Mouse (Mus musculus) heart, embryonic 10.5 days (tissue): ENCODE data around the gene Ttc33. TPM values are rescaled to one million over a fixed set of nuclear protein-coding genes. Genes with fewer than 3 reads are reported as not detected.
"Not testable (repeated sequence)": the region's sequence is repeated elsewhere in the genome, so short reads cannot be mapped to it uniquely, and the experiment has no call there.

Source experiments
- DNase-seq: peaks from one replicate; pipeline ENCODE4 v3.0.0-alpha.2; 2017; ENCODE audit warnings: low spot score
- H3K27ac ChIP-seq: fragments of 300-500 bp; sonication (generic); 2 replicates; pipeline ENCODE4 v1.5.1; 2016; ENCODE audit warnings: mild to moderate bottlenecking
- H3K27me3 ChIP-seq: fragments of 300-500 bp; sonication (generic); 2 replicates; pipeline ENCODE4 v1.6.1; 2016; ENCODE audit warnings: mild to moderate bottlenecking; ENCODE audit not compliant: poor library complexity, insufficient read depth, severe bottlenecking
- H3K36me3 ChIP-seq: fragments of 300-500 bp; sonication (generic); 2 replicates; pipeline ENCODE4 v1.6.1; 2016; ENCODE audit warnings: mild to moderate bottlenecking, moderate library complexity
- H3K4me1 ChIP-seq: fragments of 300-500 bp; sonication (generic); 2 replicates; pipeline ENCODE4 v1.6.1; 2016; ENCODE audit warnings: mild to moderate bottlenecking
- H3K4me3 ChIP-seq: fragments of 300-500 bp; sonication (generic); 2 replicates; pipeline ENCODE4 v1.5.1; 2016; ENCODE audit warnings: mild to moderate bottlenecking, moderate library complexity
- H3K9me3 ChIP-seq: fragments of 300-500 bp; sonication (generic); 2 replicates; pipeline ENCODE4 v1.6.1; 2016; ENCODE audit warnings: mild to moderate bottlenecking, moderate library complexity
- WGBS: fragments of 180-500 bp; shearing (Covaris S2); methylation state at CpG from one replicate; pipeline ENCODE4 v1.1.7; 2016; 5-methylcytosine and 5-hydroxymethylcytosine counted together
- polyA plus RNA-seq: library from polyadenylated mRNA; unstranded; fragments of >200 nt; fragmentation: Nextera tagmentation; extraction: Ambion mirVana; gene quantifications from 2 replicates; pipeline ENCODE4 v1.2.1, GENCODE M21; 2016

Gene Ttc33
- polyA plus RNA-seq, 1 experiment from 2014 or later: 34.0 TPM

DNA sequence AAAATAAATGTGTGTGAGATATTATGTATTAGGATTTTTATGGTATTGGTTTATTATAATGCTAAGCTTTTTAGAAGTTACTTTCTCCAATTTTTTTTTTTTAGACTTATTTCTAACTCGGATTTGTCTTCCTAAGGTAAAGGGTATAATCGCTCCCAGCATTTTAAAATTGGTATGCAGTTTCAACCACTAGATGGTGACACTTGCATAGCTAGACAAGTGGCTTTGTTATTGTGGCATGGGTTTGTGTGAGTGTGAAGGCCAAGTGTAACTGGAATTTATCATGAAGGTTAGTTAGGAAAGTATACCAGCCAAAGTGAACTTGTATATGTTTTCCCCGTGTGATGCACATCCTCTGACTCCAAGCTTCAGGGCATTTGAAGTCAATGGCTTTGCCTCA, 8.5 kb downstream of the Ttc33 start:
- H3K36me3 ChIP-seq: peaks cover 22% of the 10 kb centered on the region; the same call in 1 of the 2 replicates
- no peaks in the 10 kb centered on the region for H3K27me3 ChIP-seq
- H3K9me3 ChIP-seq: no peaks in the 10 kb centered on the region
- H3K27ac ChIP-seq: no peak overlapping the region
- H3K4me1 ChIP-seq: peaks cover 29% of the 10 kb centered on the region
- 79% methylated on average over 3 of the region's 3 CpGs for WGBS
- DNase-seq: no peak
- no peak overlapping the region for H3K4me3 ChIP-seq

DNA sequence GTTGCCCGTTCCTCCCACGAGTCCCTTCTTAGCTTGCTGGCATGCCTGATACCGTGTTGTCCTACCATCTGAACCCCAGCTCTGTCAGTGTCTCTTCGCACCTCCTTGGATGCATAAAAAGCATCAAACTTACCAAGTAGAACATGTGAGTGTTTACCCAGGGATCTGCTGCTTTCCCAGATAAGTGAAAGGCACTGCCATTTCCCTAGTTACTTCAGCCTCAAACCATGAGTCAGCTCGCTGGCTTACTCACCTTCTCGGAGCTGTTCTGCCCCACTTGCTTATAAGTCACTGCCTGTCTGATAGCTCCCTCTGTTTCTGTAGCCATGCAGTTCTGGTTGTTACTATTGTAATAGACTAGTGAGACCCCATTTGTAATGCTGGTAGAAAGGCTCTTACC, 9.1 kb downstream of the Ttc33 start:
- WGBS: 74% methylated on average over 6 of the region's 6 CpGs
- no peak overlapping the region for H3K27ac ChIP-seq

DNA sequence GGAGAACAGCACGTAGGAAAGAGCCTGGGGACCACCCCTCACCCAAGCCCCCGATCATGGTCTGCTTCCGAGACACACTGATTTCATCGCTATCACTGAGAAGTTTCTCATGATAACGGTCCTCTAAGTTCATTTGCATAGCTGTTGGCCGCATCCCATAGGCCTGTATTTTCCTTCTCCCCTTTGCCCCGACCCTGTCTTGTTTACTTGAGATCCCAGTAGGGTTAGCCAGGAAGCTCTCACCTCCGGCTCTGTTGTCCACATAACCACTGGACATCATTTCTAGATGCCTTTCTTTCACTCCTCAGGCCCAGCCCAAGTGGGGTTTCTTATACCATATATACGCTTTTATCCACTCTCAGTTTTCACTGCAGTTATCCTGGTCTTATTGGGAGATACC, 9.6 kb downstream of the Ttc33 start:
- WGBS: 67% methylated on average over 9 of the region's 9 CpGs
- H3K27ac ChIP-seq: no peak overlapping the region
- H3K4me1 ChIP-seq: peaks cover 29% of the 10 kb centered on the region
- peaks cover 18% of the 10 kb centered on the region for H3K36me3 ChIP-seq
- no peak overlapping the region for H3K4me3 ChIP-seq
- no peak for DNase-seq
- H3K9me3 ChIP-seq: no peaks in the 10 kb centered on the region
- H3K27me3 ChIP-seq: no peaks in the 10 kb centered on the region

More for the DNA sequence above, 9.1 kb downstream of the Ttc33 start:
- Histone ChIP-seq H3K36me3 (peaks cover 21% of the 10 kb centered on the region; the same call in 1 of the 2 replicates), H3K4me3 (no peak overlapping the region), H3K9me3 (no peaks in the 10 kb centered on the region), H3K4me1 (peaks cover 29% of the 10 kb centered on the region), H3K27me3 (no peaks in the 10 kb centered on the region)
- no peak for DNase-seq

DNA sequence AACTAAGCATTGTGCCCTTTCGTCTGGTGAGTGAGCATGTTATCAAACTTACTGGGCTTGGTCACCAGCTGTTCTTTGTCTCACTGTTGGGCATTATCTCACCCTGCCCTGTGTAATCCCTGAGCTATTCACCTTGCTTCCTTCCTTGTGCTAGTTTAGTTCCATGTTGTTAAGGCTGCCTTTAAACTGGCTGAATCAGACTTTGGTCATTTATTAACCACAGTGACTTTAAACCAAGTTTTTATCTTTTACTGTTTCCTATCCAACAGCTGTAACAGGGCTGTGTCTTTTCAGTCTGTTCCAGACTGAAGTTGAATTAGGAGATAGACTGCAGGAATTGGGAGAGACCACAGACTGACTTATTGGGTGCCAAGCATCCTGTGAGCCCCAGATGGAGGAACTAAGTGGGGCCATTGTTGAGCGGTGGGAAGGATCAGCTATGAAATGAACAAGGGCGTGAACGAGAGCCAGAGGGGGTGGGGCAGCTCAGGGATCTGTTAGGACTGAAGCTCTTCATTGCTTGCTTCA, 10.7 kb downstream of the Ttc33 start:
- no peaks in the 10 kb centered on the region for H3K27me3 ChIP-seq
- H3K27ac ChIP-seq: no peak overlapping the region
- no peak for DNase-seq
- peaks cover 11% of the 10 kb centered on the region for H3K36me3 ChIP-seq
- peaks cover 29% of the 10 kb centered on the region for H3K4me1 ChIP-seq
- no peaks in the 10 kb centered on the region for H3K9me3 ChIP-seq
- WGBS: 35% methylated on average over 4 of the region's 4 CpGs
- H3K4me3 ChIP-seq: no peak overlapping the region

DNA sequence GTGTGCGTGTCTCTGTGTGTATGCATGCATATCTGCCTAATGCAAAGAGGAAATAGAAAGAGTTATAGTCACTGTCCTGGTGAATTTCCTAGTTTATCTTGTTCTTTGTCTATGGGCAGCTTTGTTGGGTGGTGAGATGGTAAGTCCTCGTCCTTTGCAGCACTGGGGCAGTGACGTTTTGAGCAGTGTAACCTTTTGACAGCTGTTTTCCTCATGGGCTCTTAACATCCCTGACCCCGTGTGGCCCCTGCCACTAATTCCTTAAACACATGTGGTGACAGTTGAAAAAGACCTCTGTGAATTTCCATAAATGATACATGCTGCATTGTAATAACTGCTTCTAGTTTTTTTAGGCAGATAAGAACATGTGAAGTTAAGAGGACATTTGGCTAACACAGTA, 11.4 kb downstream of the Ttc33 start:
- WGBS: 54% methylated on average over 4 of the region's 4 CpGs
- Histone ChIP-seq H3K4me3 (no peak overlapping the region), H3K27ac (no peak overlapping the region), H3K4me1 (peaks cover 29% of the 10 kb centered on the region), H3K9me3 (no peaks in the 10 kb centered on the region), H3K27me3 (no peaks in the 10 kb centered on the region), H3K36me3 (peaks cover 6% of the 10 kb centered on the region)
- DNase-seq: no peak

DNA sequence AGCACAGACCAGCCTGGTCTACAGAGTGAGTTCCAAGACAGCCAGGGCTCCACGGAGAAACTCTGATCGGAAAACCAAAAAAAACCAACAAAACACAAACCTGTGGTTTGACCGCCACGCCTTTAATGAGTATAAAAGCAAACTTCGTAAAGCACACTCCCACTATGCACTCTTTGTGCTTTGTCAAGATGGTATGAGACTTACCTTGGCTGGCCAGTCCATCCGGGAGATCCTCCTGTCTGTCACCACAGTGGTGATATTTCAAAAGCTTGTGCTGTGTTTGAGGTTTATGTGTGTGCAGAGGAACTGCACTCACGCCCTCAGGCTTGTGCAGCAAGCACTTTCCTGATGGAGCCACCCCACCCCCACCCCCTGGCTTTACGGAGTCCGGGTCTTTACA, 19.9 kb downstream of the Ttc33 start:
- no peak for DNase-seq
- 90% methylated on average over 9 of the region's 9 CpGs for WGBS

DNA sequence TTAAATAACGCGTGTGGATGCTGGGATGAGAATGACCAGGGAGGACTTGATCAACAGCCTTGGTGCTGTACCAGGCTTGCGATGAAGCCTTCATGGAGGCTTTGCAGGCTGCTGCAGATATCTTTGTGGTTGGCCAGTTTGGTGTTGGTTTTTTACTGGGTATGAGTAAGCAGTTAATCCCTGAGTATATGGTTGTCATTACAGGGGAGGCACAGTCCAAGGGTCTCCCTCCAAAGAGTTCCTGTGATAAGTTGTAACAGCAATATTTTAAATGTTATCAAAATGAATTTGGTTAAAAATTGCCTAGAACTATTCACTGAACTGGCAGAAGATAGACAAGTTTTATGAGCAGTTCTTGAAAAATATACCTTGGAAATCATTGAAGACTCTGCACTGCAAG, 23.8 kb downstream of the Ttc33 start:
- Histone ChIP-seq H3K9me3 (no peaks in the 10 kb centered on the region), H3K27me3 (no peaks in the 10 kb centered on the region), H3K36me3 (0 out of 2 replicates have a peak, but pooled peaks cover 2% of the 10 kb centered on the region), H3K4me1 (no peaks in the 10 kb centered on the region), H3K27ac (no peak overlapping the region), H3K4me3 (no peak overlapping the region)
- 94% methylated on average over 3 of the region's 3 CpGs for WGBS
- no peak for DNase-seq

More for the DNA sequence above, 19.9 kb downstream of the Ttc33 start:
- Histone ChIP-seq H3K4me1 (no peaks in the 10 kb centered on the region), H3K36me3 (peaks cover 6% of the 10 kb centered on the region; the same call in 1 of the 2 replicates), H3K27ac (no peak overlapping the region), H3K27me3 (no peaks in the 10 kb centered on the region), H3K9me3 (no peaks in the 10 kb centered on the region), H3K4me3 (no peak overlapping the region)

DNA sequence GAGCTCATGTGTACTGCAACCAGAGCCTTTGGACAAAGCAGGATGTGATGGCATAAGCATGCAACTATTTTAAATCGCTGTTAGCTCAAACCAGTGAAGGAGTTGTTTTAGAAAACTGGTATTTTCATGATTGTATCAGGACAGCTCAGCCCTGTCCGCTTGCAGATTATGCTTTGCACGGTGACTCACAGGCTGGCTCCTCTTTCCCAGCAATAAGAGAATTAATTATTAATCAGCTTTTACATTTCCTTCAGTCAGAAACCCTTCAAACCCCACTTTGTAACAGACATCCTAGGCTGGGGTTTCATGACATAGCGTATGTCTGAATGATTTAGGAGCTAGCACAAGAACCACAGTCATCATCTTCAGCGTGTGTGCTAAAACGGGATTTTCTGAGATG, 35.2 kb downstream of the Ttc33 start:
- DNase-seq: no peak
- Histone ChIP-seq H3K27ac (no peak overlapping the region), H3K27me3 (no peaks in the 10 kb centered on the region), H3K9me3 (no peaks in the 10 kb centered on the region), H3K4me3 (no peak overlapping the region), H3K4me1 (no peaks in the 10 kb centered on the region), H3K36me3 (0 out of 2 replicates have a peak, but pooled peaks cover 8% of the 10 kb centered on the region)
- 86% methylated on average over 6 of the region's 6 CpGs for WGBS

DNA sequence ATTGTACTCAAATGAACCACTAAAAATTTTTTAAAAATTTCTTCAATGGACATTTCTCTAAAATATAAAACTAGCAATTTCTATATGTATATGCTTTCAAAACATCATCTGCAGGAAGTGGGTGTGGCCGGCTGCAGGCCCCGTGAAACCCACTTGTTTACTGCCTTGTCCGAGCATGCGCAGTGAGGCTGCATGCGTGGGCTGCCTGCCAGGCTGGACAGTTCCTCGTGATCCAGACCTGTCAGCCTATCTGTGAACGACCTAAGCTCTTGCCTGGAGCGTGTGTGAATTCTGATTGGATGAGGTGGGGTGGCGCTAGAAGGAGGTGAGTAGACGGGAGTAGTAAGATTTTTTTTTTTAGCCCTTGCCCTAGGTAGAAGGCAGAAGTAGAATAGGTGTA, 45.4 kb downstream of the Ttc33 start:
- H3K9me3 ChIP-seq, H3K27ac ChIP-seq, H3K4me3 ChIP-seq, H3K27me3 ChIP-seq, H3K36me3 ChIP-seq, DNase-seq, H3K4me1 ChIP-seq: not testable (repeated sequence)
- 81% methylated on average over 10 of the region's 10 CpGs for WGBS

DNA sequence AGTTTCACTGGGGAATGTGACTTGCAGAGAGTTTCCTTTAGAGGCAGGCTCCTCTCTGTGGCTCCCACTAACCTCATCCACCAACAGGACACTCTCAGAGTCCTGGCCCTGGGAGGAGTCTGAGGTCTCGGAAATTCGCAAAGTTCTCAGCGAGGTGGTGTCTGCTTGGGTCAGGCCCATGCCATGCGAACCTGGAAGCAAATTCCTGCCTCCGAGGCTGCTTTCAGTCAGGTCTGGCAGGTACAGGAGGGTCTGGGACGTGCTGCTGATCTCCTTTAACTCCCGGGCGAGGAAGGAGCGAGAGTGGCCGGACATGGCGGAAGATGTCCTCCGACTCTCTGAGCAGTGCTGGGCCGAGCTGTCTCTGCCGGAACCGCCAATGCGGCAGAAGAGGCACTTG, 49.3 kb downstream of the Ttc33 start:
- H3K36me3 ChIP-seq: no peaks in the 10 kb centered on the region
- H3K9me3 ChIP-seq: no peaks in the 10 kb centered on the region
- H3K27ac ChIP-seq: no peak overlapping the region
- WGBS: 76% methylated on average over 16 of the region's 16 CpGs
- no peak for DNase-seq
- no peak overlapping the region for H3K4me3 ChIP-seq
- peaks cover 7% of the 10 kb centered on the region; the same call in 1 of the 2 replicates for H3K4me1 ChIP-seq
- no peaks in the 10 kb centered on the region for H3K27me3 ChIP-seq

DNA sequence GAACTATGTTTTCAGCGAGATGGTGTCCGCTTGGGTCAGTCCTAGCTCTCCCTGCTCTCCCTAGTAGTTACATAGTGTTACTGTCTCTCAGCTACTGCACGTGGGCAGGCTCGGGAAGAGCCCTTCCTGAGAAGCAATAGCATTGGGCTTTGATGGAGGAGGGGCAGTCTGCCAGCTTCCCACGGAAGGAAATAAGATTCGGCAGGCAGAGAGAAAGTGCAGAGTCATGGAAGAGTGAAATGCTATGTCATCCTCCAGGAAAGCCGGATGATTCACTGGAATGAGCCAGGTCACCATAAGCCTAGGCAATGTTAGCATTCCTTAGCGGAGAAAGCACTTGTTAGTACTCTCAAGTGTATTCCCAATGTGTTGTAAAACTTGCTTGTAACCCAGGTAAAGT, 50.2 kb downstream of the Ttc33 start:
- Histone ChIP-seq H3K27ac (no peak overlapping the region), H3K9me3 (no peaks in the 10 kb centered on the region), H3K4me3 (no peak overlapping the region; the same call in 1 of the 2 replicates), H3K27me3 (no peaks in the 10 kb centered on the region), H3K36me3 (no peaks in the 10 kb centered on the region), H3K4me1 (peaks cover 7% of the 10 kb centered on the region; the same call in 1 of the 2 replicates)
- no peak for DNase-seq
- WGBS: 35% methylated on average over 8 of the region's 8 CpGs

DNA sequence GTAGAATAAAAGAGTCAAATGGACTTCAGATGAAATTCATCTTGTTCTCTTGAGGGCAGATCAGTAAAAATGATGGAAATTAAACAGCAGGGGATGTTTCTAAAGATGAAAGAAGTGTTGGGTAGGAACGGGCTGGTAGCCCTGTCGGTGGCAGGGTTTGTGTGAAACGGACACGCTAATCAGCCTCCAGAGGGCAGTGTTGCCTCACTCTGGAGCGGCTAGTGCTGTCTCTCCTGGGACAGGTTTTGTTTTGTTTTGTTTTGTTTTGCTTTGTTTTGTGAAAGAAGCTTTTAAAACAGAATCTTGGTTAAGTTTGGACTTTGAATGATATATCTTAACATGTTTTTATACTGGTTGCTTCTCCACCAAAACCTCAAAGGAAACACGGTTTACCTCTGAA, 51.2 kb downstream of the Ttc33 start:
- 18% methylated on average over 6 of the region's 6 CpGs for WGBS
- 0 out of 2 replicates have a peak, but pooled peaks cover 7% of the 10 kb centered on the region for H3K27me3 ChIP-seq
- no peak overlapping the region for H3K4me3 ChIP-seq
- H3K36me3 ChIP-seq: no peaks in the 10 kb centered on the region
- H3K27ac ChIP-seq: no peak overlapping the region
- H3K9me3 ChIP-seq: no peaks in the 10 kb centered on the region
- H3K4me1 ChIP-seq: peaks cover 7% of the 10 kb centered on the region; the same call in 1 of the 2 replicates
- no peak for DNase-seq

DNA sequence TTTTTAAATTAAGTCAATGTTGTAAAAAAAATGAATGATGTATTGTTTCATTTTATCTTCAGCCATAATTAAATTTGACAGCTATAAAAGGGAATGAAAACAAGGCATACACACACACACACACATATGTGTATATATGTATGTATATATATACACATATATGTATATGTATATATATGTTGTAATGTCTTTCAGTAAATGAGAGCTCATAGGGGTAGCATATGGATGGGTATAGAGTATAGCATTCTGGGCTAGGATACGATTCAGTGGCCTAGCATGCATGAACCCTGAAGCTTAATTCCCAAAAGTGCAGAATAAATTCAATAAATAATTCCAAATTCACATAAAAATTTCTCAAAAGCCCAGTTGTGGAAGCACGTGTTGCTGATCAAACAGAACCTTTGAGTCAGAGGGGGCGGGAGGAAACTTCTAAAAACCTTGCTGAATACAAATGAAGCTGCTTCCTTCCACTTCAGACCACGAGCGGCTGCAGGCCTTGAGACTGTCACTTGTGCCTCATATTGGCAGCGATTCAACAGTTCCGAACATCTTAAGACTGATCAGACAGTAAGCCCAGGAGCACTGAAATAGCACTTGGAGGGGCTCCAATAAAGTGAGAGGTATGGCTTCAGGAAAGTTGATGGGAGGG, 51.8 kb downstream of the Ttc33 start:
- DNase-seq: no peak
- peaks cover 12% of the 10 kb centered on the region for H3K4me1 ChIP-seq
- no peak overlapping the region for H3K27ac ChIP-seq
- H3K4me3 ChIP-seq: no peak overlapping the region
- 72% methylated on average over 7 of the region's 7 CpGs for WGBS
- H3K36me3 ChIP-seq: no peaks in the 10 kb centered on the region
- peaks cover 11% of the 10 kb centered on the region for H3K27me3 ChIP-seq
- no peaks in the 10 kb centered on the region for H3K9me3 ChIP-seq
